Mouse (Mus musculus) v-Abl transformed pro-B cells (cell line): ENCODE results near the gene Spop.

Experiments used
- in situ Hi-C, 2 experiments: fragments of 400-800 bp; cut with MboI; formaldehyde crosslinking; loops; one replicate each; pipeline ENCODE4 v1.15.1; 2025; ENCODE audit not compliant: unreplicated experiment in 2 of 2

Spop gene

GRCm38 (mm10) chr11:95540637-95541385 lies 126.9 kb downstream of the Spop start:
- in situ Hi-C loops: loop anchor here (25.0 kb wide), 4 partner anchors 221 to 1321 kb away; partner anchors contain the start of gene Ttll6 (in 1 of the 2)
